ENCODE assay signal across 23 mouse cellular contexts in the genomic region with DNA sequence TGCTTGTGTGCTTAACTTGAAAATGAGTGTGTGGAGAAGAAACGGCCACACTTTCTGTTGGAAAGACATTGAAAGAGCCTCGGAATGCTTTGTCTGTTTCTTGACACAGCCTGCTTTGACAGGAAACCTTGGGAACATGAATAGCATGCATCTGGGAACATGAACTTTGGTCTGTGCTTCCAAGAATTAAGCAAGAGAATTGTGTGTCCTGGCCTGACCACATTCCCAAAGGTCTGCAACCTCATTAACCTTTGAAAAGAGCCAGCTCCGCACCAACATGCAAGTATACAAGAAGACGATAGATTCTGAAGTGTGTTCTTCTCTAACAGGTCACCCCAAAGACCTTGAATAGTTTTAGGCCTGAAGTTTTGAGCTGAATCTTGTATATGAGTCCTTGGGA.
DNase-seq lines count a peak whose midpoint lies in the region; ATAC-seq and TF ChIP-seq lines count a peak whose summit lies in the region.
"Had no signal": no experiment of that assay in that cellular context is flagged by ENCODE, and none has a peak within 500 bp of the region (broad histone marks: within the 10 kb centered on the region; RNA-seq: fewer than 3 reads in every experiment).

No protein-coding gene starts in this region.

- no peak overlapping the region for H3K4me2 ChIP-seq in kidney, embryonic 15.5 days
- H3K4me2 ChIP-seq in kidney, postnatal 0 days (ENCODE audit: low read length) = no peak overlapping the region
- H3K4me2 ChIP-seq: embryonic facial prominence, embryonic 15.5 days; heart, embryonic 11.5 days; heart, embryonic 15.5 days; hindbrain, embryonic 13.5 days had no signal

- no peaks in the 10 kb centered on the region for H3K36me3 ChIP-seq in kidney, embryonic 15.5 days
- H3K36me3 ChIP-seq in kidney, postnatal 0 days (ENCODE audit: insufficient read depth, low read length) = no peaks in the 10 kb centered on the region
- H3K36me3 ChIP-seq: embryonic facial prominence, embryonic 15.5 days; forebrain, embryonic 10.5 days; G1E; heart, embryonic 15.5 days; hindbrain, embryonic 13.5 days had no signal

- H3K4me1 ChIP-seq in kidney, embryonic 15.5 days = no peaks in the 10 kb centered on the region
- no peaks in the 10 kb centered on the region for H3K4me1 ChIP-seq in kidney, postnatal 0 days (replicated peaks; ENCODE audit: insufficient read depth, low read length)
- H3K4me1 ChIP-seq: embryonic facial prominence, embryonic 15.5 days; heart, embryonic 15.5 days; hindbrain, embryonic 13.5 days had no signal

- no peaks in the 10 kb centered on the region for H3K27me3 ChIP-seq in kidney, embryonic 15.5 days
- H3K27me3 ChIP-seq in kidney, postnatal 0 days (ENCODE audit: insufficient read depth, low read length) = no peaks in the 10 kb centered on the region
- H3K27me3 ChIP-seq: embryonic facial prominence, embryonic 15.5 days; heart, embryonic 15.5 days; hindbrain, embryonic 13.5 days had no signal

- H3K9me3 ChIP-seq in kidney, embryonic 15.5 days (replicated peaks) = no peaks in the 10 kb centered on the region
- H3K9me3 ChIP-seq in kidney, postnatal 0 days (replicated peaks; ENCODE audit: low read length) = no peaks in the 10 kb centered on the region
- H3K9me3 ChIP-seq: embryonic facial prominence, embryonic 15.5 days; forebrain, embryonic 10.5 days; G1E; heart, embryonic 15.5 days; hindbrain, embryonic 13.5 days had no signal

- no peak overlapping the region for H3K9ac ChIP-seq in kidney, embryonic 15.5 days
- no peak overlapping the region for H3K9ac ChIP-seq in kidney, postnatal 0 days (ENCODE audit: low read depth, low read length)
- H3K9ac ChIP-seq: embryonic facial prominence, embryonic 15.5 days; heart, embryonic 15.5 days; hindbrain, embryonic 13.5 days had no signal

- no peak for ATAC-seq in kidney, embryonic 15.5 days (replicated peaks; ENCODE audit: low FRiP score)
- peak; percentile 61; the same call in 1 of the 2 replicates for ATAC-seq in kidney, postnatal 0 days (replicated peaks; ENCODE audit: low FRiP score, low read depth)
- ATAC-seq: forebrain, embryonic 14.5 days had no signal

- WGBS in kidney, embryonic 15.5 days = 82% methylated on average over 4 of the region's 4 CpGs
- 78% methylated on average over 4 of the region's 4 CpGs for WGBS in kidney, postnatal 0 days

- H3K27ac ChIP-seq in kidney, embryonic 15.5 days = no peak overlapping the region
- H3K27ac ChIP-seq in kidney, postnatal 0 days = no peak overlapping the region
- H3K27ac ChIP-seq: embryonic facial prominence, embryonic 15.5 days; forebrain, embryonic 10.5 days; heart, embryonic 15.5 days; hindbrain, embryonic 13.5 days had no signal

- DNase-seq in kidney, adult 11 months = peak; percentile 48
- DNase-seq in kidney, postnatal 10 days = no peak
- DNase-seq in kidney, adult 9 months = peak; percentile 65
- DNase-seq in kidney, postnatal 0 days (ENCODE audit: low spot score) = no peak
- peak; percentile 20 for DNase-seq in kidney, postnatal 14 days
- DNase-seq in ovary, adult 18-20 months (ENCODE audit: low spot score) = no peak
- no peak for DNase-seq in lung, postnatal 36 days
- DNase-seq: cerebellum, adult 11 months; cerebellum, adult 8-10 months; cerebellum, postnatal 14 days; embryo, embryonic 11 days; gastrocnemius, postnatal 36 days; heart, adult 18-20 months; heart, postnatal 14 days had no signal

- H3K4me3 ChIP-seq in kidney, embryonic 15.5 days (replicated peaks) = no peak overlapping the region
- H3K4me3 ChIP-seq in kidney, postnatal 0 days (replicated peaks; ENCODE audit: low read depth, low read length) = no peak overlapping the region
- H3K4me3 ChIP-seq: embryonic facial prominence, embryonic 15.5 days; erythroblast, embryonic 14.5 days; forebrain, embryonic 10.5 days; heart, embryonic 15.5 days; hindbrain, embryonic 13.5 days had no signal

- no peak for TF ChIP-seq CTCF in kidney, postnatal 0 days (IDR thresholded peaks at IDR 0.05; ENCODE audit: low read depth)

Comparison
In these comparisons a context has a peak if more than half of its experiments do, and no peak if none do; other contexts are left out.
1. DNase-seq: peak in kidney, adult 11 months (single experiment), kidney, adult 9 months (single experiment) and kidney, postnatal 14 days (single experiment); none in kidney, postnatal 10 days (single experiment), kidney, postnatal 0 days (single experiment), ovary, adult 18-20 months (single experiment) and lung, postnatal 36 days (single experiment).